ENCODE assay signal across 10 mouse cellular contexts in the genomic region with DNA sequence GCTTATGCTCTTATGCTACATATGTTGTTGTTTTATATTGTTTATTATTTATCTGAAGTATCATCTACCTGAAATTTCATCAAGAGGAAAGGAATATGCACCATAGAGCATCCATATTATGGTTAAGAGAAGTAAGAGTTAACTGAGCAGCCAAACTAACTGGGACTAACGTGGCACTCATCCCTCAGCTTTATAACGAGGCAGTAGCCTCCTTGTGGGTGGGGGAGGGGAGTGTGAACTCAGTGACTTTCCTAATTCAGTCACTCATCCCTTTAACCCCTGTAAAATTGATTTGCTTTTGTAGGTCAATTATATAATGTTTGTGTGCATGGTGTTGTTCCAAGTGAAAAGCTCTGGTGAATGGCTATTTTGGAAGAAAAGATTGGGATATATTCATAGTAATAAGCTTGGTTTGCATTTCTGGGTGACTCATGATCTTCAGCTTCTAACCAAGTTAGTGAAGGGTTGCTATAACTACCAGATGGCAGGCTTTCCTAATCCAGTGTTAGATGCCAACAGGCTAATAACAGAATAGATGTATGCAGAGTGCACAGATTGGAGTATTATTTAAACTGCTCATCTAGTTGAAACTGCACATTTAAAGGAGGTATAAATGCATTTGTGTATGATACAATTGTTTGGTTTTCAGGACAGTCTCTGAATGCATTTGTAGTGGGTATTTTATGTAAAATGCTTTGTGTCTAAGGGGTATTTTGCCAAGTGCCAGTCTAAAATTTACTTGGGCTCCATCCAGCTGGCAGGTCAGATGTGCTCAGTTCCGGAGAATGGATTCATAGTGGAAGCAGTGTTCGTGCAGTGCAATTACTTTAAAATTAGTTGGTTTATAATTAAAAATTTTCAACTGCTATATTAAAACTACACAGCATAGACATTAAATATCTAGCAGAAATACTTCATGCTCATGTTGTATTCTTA. TPM values are rescaled to one million over a fixed set of nuclear protein-coding genes. Genes with fewer than 3 reads are reported as not detected.
DNase-seq lines count a peak whose midpoint lies in the region; ATAC-seq and TF ChIP-seq lines count a peak whose summit lies in the region.
"Had no signal": no experiment of that assay in that cellular context is flagged by ENCODE, and none has a peak within 500 bp of the region (broad histone marks: within the 10 kb centered on the region; RNA-seq: fewer than 3 reads in every experiment).

No protein-coding gene starts in this region.

- no peak overlapping the region for H3K9ac ChIP-seq in hindbrain, embryonic 15.5 days
- H3K9ac ChIP-seq in midbrain, embryonic 15.5 days, result no peak overlapping the region
- H3K9ac ChIP-seq in midbrain, postnatal 0 days (replicated peaks; ENCODE audit: low read length, poor library complexity, severe bottlenecking), result no peak overlapping the region
- H3K9ac ChIP-seq: kidney, embryonic 15.5 days; liver, embryonic 12.5 days had no signal

- H3K4me3 ChIP-seq in hindbrain, embryonic 15.5 days, result no peak overlapping the region
- no peak overlapping the region for H3K4me3 ChIP-seq in hindbrain, embryonic 10.5 days
- H3K4me3 ChIP-seq in midbrain, embryonic 15.5 days, result no peak overlapping the region
- no peak overlapping the region for H3K4me3 ChIP-seq in midbrain, embryonic 10.5 days
- H3K4me3 ChIP-seq in cerebellum, adult 2 months (replicated peaks; ENCODE audit: insufficient read depth, low read depth, low read length), result no peak overlapping the region
- H3K4me3 ChIP-seq in midbrain, postnatal 0 days (ENCODE audit: low read depth, low read length), result no peak overlapping the region
- H3K4me3 ChIP-seq: kidney, embryonic 15.5 days; liver, embryonic 12.5 days had no signal

- no peaks in the 10 kb centered on the region for H3K36me3 ChIP-seq in hindbrain, embryonic 15.5 days
- H3K36me3 ChIP-seq in hindbrain, embryonic 10.5 days, result no peaks in the 10 kb centered on the region
- no peaks in the 10 kb centered on the region for H3K36me3 ChIP-seq in midbrain, embryonic 15.5 days (replicated peaks)
- no peaks in the 10 kb centered on the region for H3K36me3 ChIP-seq in midbrain, embryonic 10.5 days
- H3K36me3 ChIP-seq in midbrain, postnatal 0 days (ENCODE audit: insufficient read depth, low read length), result no peaks in the 10 kb centered on the region
- H3K36me3 ChIP-seq: kidney, embryonic 15.5 days; liver, embryonic 12.5 days had no signal

- peaks cover 20% of the 10 kb centered on the region for H3K4me1 ChIP-seq in hindbrain, embryonic 15.5 days (replicated peaks)
- H3K4me1 ChIP-seq in hindbrain, embryonic 10.5 days (replicated peaks), result peaks cover 16% of the 10 kb centered on the region; the same call in 1 of the 2 replicates
- H3K4me1 ChIP-seq in midbrain, embryonic 15.5 days, result no peaks in the 10 kb centered on the region
- 0 out of 2 replicates have a peak, but pooled peaks cover 8% of the 10 kb centered on the region for H3K4me1 ChIP-seq in midbrain, embryonic 10.5 days
- H3K4me1 ChIP-seq in cerebellum, adult 2 months (ENCODE audit: control insufficient read depth, insufficient read depth, low read length), result peaks cover 28% of the 10 kb centered on the region
- 0 out of 2 replicates have a peak, but pooled peaks cover 3% of the 10 kb centered on the region for H3K4me1 ChIP-seq in midbrain, postnatal 0 days (ENCODE audit: insufficient read depth, low read length)

- H3K27me3 ChIP-seq in hindbrain, embryonic 15.5 days, result no peaks in the 10 kb centered on the region
- H3K27me3 ChIP-seq in hindbrain, embryonic 10.5 days (ENCODE audit: insufficient read depth, poor library complexity, severe bottlenecking), result no peaks in the 10 kb centered on the region
- H3K27me3 ChIP-seq in midbrain, embryonic 15.5 days (replicated peaks), result no peaks in the 10 kb centered on the region
- no peaks in the 10 kb centered on the region for H3K27me3 ChIP-seq in midbrain, embryonic 10.5 days (ENCODE audit: low read depth, poor library complexity, severe bottlenecking)
- H3K27me3 ChIP-seq in cerebellum, adult 2 months (ENCODE audit: control insufficient read depth, insufficient read depth, low read length), result no peaks in the 10 kb centered on the region
- no peaks in the 10 kb centered on the region for H3K27me3 ChIP-seq in midbrain, postnatal 0 days (ENCODE audit: insufficient read depth, low read length)
- H3K27me3 ChIP-seq: kidney, embryonic 15.5 days; liver, embryonic 12.5 days had no signal

- 34% methylated on average over 4 of the region's 4 CpGs for WGBS in hindbrain, embryonic 15.5 days
- WGBS in hindbrain, embryonic 10.5 days, result 60% methylated on average over 4 of the region's 4 CpGs
- WGBS in midbrain, embryonic 15.5 days, result 38% methylated on average over 4 of the region's 4 CpGs
- 61% methylated on average over 4 of the region's 4 CpGs for WGBS in midbrain, embryonic 10.5 days
- WGBS in cerebellum, adult 2 months, result 2% methylated on average over 4 of the region's 4 CpGs
- WGBS in midbrain, postnatal 0 days, result 42% methylated on average over 4 of the region's 4 CpGs

- ATAC-seq in hindbrain, embryonic 15.5 days (ENCODE audit: low FRiP score, low read depth), result no peak
- ATAC-seq in midbrain, embryonic 15.5 days (replicated peaks), result no peak
- no peak for ATAC-seq in midbrain, postnatal 0 days (ENCODE audit: low FRiP score)
- no peak for ATAC-seq in inflammation-experienced regulatory T-cells, adult 6 months
- ATAC-seq: liver, embryonic 12.5 days had no signal

- no peak for DNase-seq in hindbrain, embryonic 10.5 days (ENCODE audit: low spot score)
- DNase-seq in midbrain, embryonic 10.5 days (ENCODE audit: low spot score), result no peak
- peak; percentile 55 to 87 for DNase-seq in cerebellum, adult 2 months
- DNase-seq in midbrain, postnatal 0 days (ENCODE audit: low spot score), result peak; percentile 70
- DNase-seq in ovary, adult 18-20 months (ENCODE audit: low spot score), result no peak

- no peak for TF ChIP-seq CTCF in cerebellum, adult 2 months (IDR thresholded peaks at IDR 0.05; ENCODE audit: borderline replicate concordance, insufficient read depth, low read depth, low read length)
- TF ChIP-seq CTCF in midbrain, postnatal 0 days (IDR thresholded peaks at IDR 0.05), result no peak

- no peaks in the 10 kb centered on the region for H3K9me3 ChIP-seq in hindbrain, embryonic 15.5 days
- H3K9me3 ChIP-seq in hindbrain, embryonic 10.5 days, result no peaks in the 10 kb centered on the region
- H3K9me3 ChIP-seq in midbrain, embryonic 15.5 days, result no peaks in the 10 kb centered on the region
- no peaks in the 10 kb centered on the region for H3K9me3 ChIP-seq in midbrain, embryonic 10.5 days (replicated peaks)
- no peaks in the 10 kb centered on the region for H3K9me3 ChIP-seq in midbrain, postnatal 0 days (ENCODE audit: low read length)
- H3K9me3 ChIP-seq: kidney, embryonic 15.5 days; liver, embryonic 12.5 days had no signal

- no peak for TF ChIP-seq POLR2A in cerebellum, adult 2 months (IDR thresholded peaks at IDR 0.05; ENCODE audit: borderline replicate concordance, insufficient read depth, low read length)

- peak overlapping the region; percentile 38; the same call in 1 of the 2 replicates for H3K27ac ChIP-seq in hindbrain, embryonic 15.5 days (replicated peaks)
- H3K27ac ChIP-seq in hindbrain, embryonic 10.5 days, result no peak overlapping the region
- H3K27ac ChIP-seq in midbrain, embryonic 15.5 days, result peak overlapping the region; percentile 21; the same call in 1 of the 2 replicates
- H3K27ac ChIP-seq in midbrain, embryonic 10.5 days (replicated peaks), result no peak overlapping the region
- H3K27ac ChIP-seq in cerebellum, adult 2 months (ENCODE audit: insufficient read depth, low read length), result peak overlapping the region; percentile 73; the same call in 1 of the 2 replicates
- H3K27ac ChIP-seq in midbrain, postnatal 0 days (ENCODE audit: low read depth, low read length), result no peak overlapping the region
- H3K27ac ChIP-seq: kidney, embryonic 15.5 days; liver, embryonic 12.5 days had no signal

- no peak overlapping the region for H3K4me2 ChIP-seq in hindbrain, embryonic 15.5 days
- no peak overlapping the region for H3K4me2 ChIP-seq in midbrain, embryonic 15.5 days
- H3K4me2 ChIP-seq in midbrain, postnatal 0 days (ENCODE audit: low read depth, low read length, poor library complexity, severe bottlenecking), result no peak overlapping the region
- H3K4me2 ChIP-seq: kidney, embryonic 15.5 days; liver, embryonic 12.5 days had no signal

RNA-seq across cellular contexts. Expression of a gene that starts 25.3 kb away (rescaled TPM):
- polyA plus RNA-seq in hindbrain, embryonic 15.5 days (2015; fragmentation: Nextera tagmentation; extraction: Ambion mirVana), result 40.7 and 46.1 TPM in 2 replicates
- 45.9 and 56.5 TPM in 2 replicates for polyA plus RNA-seq in hindbrain, embryonic 10.5 days (2016; fragmentation: Nextera tagmentation; extraction: Ambion mirVana)
- 30.2 and 33.6 TPM in 2 replicates for polyA plus RNA-seq in midbrain, embryonic 15.5 days (2015; fragmentation: Nextera tagmentation; extraction: Ambion mirVana)
- 48.7 and 50.2 TPM in 2 replicates for polyA plus RNA-seq in midbrain, embryonic 10.5 days (2016; fragmentation: Nextera tagmentation; extraction: Ambion mirVana)
- 80.2 and 89.4 TPM in 2 replicates for polyA plus RNA-seq in cerebellum, adult 2 months (2012; rRNA removed)
- 54.6 and 61.4 TPM in 2 replicates for total RNA-seq in midbrain, postnatal 0 days (2014; rRNA removed)
- 49.1 and 51.9 TPM in 2 replicates for polyA plus RNA-seq in midbrain, postnatal 0 days (2015; fragmentation: Nextera tagmentation; extraction: Ambion mirVana)
- polyA plus RNA-seq in inflammation-experienced regulatory T-cells, adult 6 months (2017; shearing (Covaris generic)), result 100 to 1,000 TPM; 100 to 138 (median 112) TPM

Comparison
In these comparisons a context has a peak if more than half of its experiments do, and no peak if none do; other contexts are left out.
1. H3K27ac ChIP-seq: peak in hindbrain, embryonic 15.5 days (single experiment), midbrain, embryonic 15.5 days (single experiment) and cerebellum, adult 2 months (single experiment); none in hindbrain, embryonic 10.5 days (single experiment), midbrain, embryonic 10.5 days (single experiment) and midbrain, postnatal 0 days (single experiment).
2. DNase-seq: peak in cerebellum, adult 2 months (2 of 2) and midbrain, postnatal 0 days (single experiment); none in hindbrain, embryonic 10.5 days (single experiment), midbrain, embryonic 10.5 days (single experiment) and ovary, adult 18-20 months (single experiment).